9 mouse cellular contexts compared by ENCODE assay signal in the genomic region with DNA sequence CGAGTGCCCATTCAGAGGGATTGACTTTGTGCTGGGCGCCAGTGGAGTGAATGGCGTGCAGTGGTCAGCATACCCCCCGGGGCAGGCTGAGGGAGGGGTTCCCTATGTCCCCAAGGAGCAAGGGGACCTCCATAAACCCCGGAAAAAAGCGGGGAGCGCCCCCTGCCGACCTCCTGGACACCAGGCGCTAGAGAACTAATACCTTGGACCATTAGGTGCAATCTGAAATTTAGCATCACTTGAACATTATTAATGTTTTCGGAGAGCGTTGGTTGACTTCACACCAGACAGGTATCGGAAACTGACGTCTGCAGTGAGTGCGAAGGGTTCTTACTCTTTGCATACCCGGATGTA. TPM values are rescaled to one million over a fixed set of nuclear protein-coding genes. Genes with fewer than 3 reads are reported as not detected.
DNase-seq lines count a peak whose midpoint lies in the region; ATAC-seq and TF ChIP-seq lines count a peak whose summit lies in the region.
"Had no signal": no experiment of that assay in that cellular context is flagged by ENCODE, and none has a peak within 500 bp of the region (broad histone marks: within the 10 kb centered on the region; RNA-seq: fewer than 3 reads in every experiment).

No protein-coding gene starts in this region.

- no peaks in the 10 kb centered on the region for H3K9me3 ChIP-seq in midbrain, embryonic 11.5 days (ENCODE audit: control insufficient read depth, low read length)
- no peaks in the 10 kb centered on the region for H3K9me3 ChIP-seq in midbrain, embryonic 14.5 days (ENCODE audit: control insufficient read depth, low read length)
- H3K9me3 ChIP-seq in liver, postnatal 0 days (ENCODE audit: low read length), result no peaks in the 10 kb centered on the region

- no peaks in the 10 kb centered on the region for H3K36me3 ChIP-seq in midbrain, embryonic 11.5 days (ENCODE audit: control insufficient read depth, insufficient read depth, low read length)
- H3K36me3 ChIP-seq in midbrain, embryonic 14.5 days (ENCODE audit: control insufficient read depth, insufficient read depth, low read length), result no peaks in the 10 kb centered on the region
- H3K36me3 ChIP-seq in liver, postnatal 0 days (replicated peaks; ENCODE audit: insufficient read depth, low read length), result no peaks in the 10 kb centered on the region

- H3K4me1 ChIP-seq in cerebellum, adult 2 months (ENCODE audit: control insufficient read depth, insufficient read depth, low read length), result no peaks in the 10 kb centered on the region
- peaks cover 12% of the 10 kb centered on the region for H3K4me1 ChIP-seq in midbrain, embryonic 11.5 days (ENCODE audit: control insufficient read depth, insufficient read depth, low read length)
- peaks cover 8% of the 10 kb centered on the region; the same call in 1 of the 2 replicates for H3K4me1 ChIP-seq in midbrain, embryonic 14.5 days (ENCODE audit: control insufficient read depth, insufficient read depth, low read length)
- peaks cover 6% of the 10 kb centered on the region; the same call in 1 of the 2 replicates for H3K4me1 ChIP-seq in liver, postnatal 0 days (ENCODE audit: insufficient read depth)

- H3K27me3 ChIP-seq in cerebellum, adult 2 months (ENCODE audit: control insufficient read depth, insufficient read depth, low read length), result no peaks in the 10 kb centered on the region
- H3K27me3 ChIP-seq in midbrain, embryonic 11.5 days (ENCODE audit: control insufficient read depth, insufficient read depth, low read length), result no peaks in the 10 kb centered on the region
- H3K27me3 ChIP-seq in midbrain, embryonic 14.5 days (ENCODE audit: control insufficient read depth, insufficient read depth, low read length), result no peaks in the 10 kb centered on the region
- H3K27me3 ChIP-seq in liver, postnatal 0 days (ENCODE audit: insufficient read depth, low read length), result no peaks in the 10 kb centered on the region

- ATAC-seq in midbrain, embryonic 11.5 days (ENCODE audit: low FRiP score), result 0 out of 2 replicates have a peak, but pooled peaks have one; percentile 52
- no peak for ATAC-seq in midbrain, embryonic 14.5 days (ENCODE audit: low FRiP score, low TSS enrichment)
- ATAC-seq in liver, postnatal 0 days, result no peak

- H3K4me3 ChIP-seq in cerebellum, adult 2 months (replicated peaks; ENCODE audit: insufficient read depth, low read depth, low read length), result no peak overlapping the region
- H3K4me3 ChIP-seq in midbrain, embryonic 11.5 days (ENCODE audit: low read depth, low read length), result no peak overlapping the region
- no peak overlapping the region for H3K4me3 ChIP-seq in midbrain, embryonic 14.5 days (replicated peaks; ENCODE audit: low read depth, low read length)
- H3K4me3 ChIP-seq in liver, postnatal 0 days (ENCODE audit: low read depth, low read length), result no peak overlapping the region

- TF ChIP-seq CTCF in cerebellum, adult 2 months (IDR thresholded peaks at IDR 0.05; ENCODE audit: borderline replicate concordance, insufficient read depth, low read depth, low read length), result peak; percentile 21; the same call in 1 of the 2 replicates
- peak; percentile 59 for TF ChIP-seq CTCF in liver, postnatal 0 days (IDR thresholded peaks at IDR 0.05; ENCODE audit: low read depth)

- TF ChIP-seq EP300 in liver, postnatal 0 days (IDR thresholded peaks at IDR 0.05; ENCODE audit: low read depth), result no peak

- no peak overlapping the region for H3K9ac ChIP-seq in midbrain, embryonic 11.5 days (ENCODE audit: low read length)
- no peak overlapping the region for H3K9ac ChIP-seq in midbrain, embryonic 14.5 days (replicated peaks; ENCODE audit: low read length)
- no peak overlapping the region for H3K9ac ChIP-seq in liver, postnatal 0 days (replicated peaks)

- no peak overlapping the region for H3K27ac ChIP-seq in cerebellum, adult 2 months (ENCODE audit: insufficient read depth, low read length)
- H3K27ac ChIP-seq in midbrain, embryonic 11.5 days (ENCODE audit: low read depth, low read length), result no peak overlapping the region
- no peak overlapping the region for H3K27ac ChIP-seq in midbrain, embryonic 14.5 days (replicated peaks; ENCODE audit: low read depth, low read length)
- no peak overlapping the region for H3K27ac ChIP-seq in liver, postnatal 0 days (ENCODE audit: low read depth)

- 31% methylated on average over 15 of the region's 15 CpGs for WGBS in cerebellum, adult 2 months
- 21% methylated on average over 15 of the region's 15 CpGs for WGBS in midbrain, embryonic 11.5 days
- 22% methylated on average over 15 of the region's 15 CpGs for WGBS in midbrain, embryonic 14.5 days
- 25% methylated on average over 15 of the region's 15 CpGs for WGBS in liver, postnatal 0 days (ENCODE audit: insufficient replicate concordance)

- no peak for DNase-seq in cerebellum, adult 2 months
- DNase-seq in cerebellum, adult 11-12 months, result no peak
- peak; percentile 84 for DNase-seq in midbrain, embryonic 11.5 days (ENCODE audit: low spot score, missing footprints)
- DNase-seq in midbrain, embryonic 14.5 days, result no peak
- peak; percentile 29 to 34 for DNase-seq in heart, postnatal 14 days
- peak; percentile 59 for DNase-seq in liver, postnatal 0 days
- no peak for DNase-seq in frontal cortex, postnatal 25 days (ENCODE audit: low spot score in 2 of 2)
- DNase-seq in cerebellum, adult 11 months, result no peak

- TF ChIP-seq POLR2A in cerebellum, adult 2 months (IDR thresholded peaks at IDR 0.05; ENCODE audit: borderline replicate concordance, insufficient read depth, low read length), result no peak

- H3K4me2 ChIP-seq in midbrain, embryonic 11.5 days, result no peak overlapping the region; the same call in 1 of the 2 replicates
- H3K4me2 ChIP-seq in midbrain, embryonic 14.5 days (ENCODE audit: low read length), result no peak overlapping the region
- H3K4me2 ChIP-seq in liver, postnatal 0 days (ENCODE audit: low read depth, low read length), result no peak overlapping the region

- intact Hi-C loops in heart, postnatal 14 days (cut with DNase I), result no loop called here

RNA-seq across cellular contexts. Expression of a gene that starts 11.1 kb away (rescaled TPM):
- 1.0 and 1.3 TPM in 2 replicates for polyA plus RNA-seq in cerebellum, adult 2 months (2012; rRNA removed)
- polyA plus RNA-seq in midbrain, embryonic 11.5 days (2014; fragmentation: Nextera tagmentation; extraction: Ambion mirVana), result 2.0 and 2.5 TPM in 2 replicates
- polyA plus RNA-seq in midbrain, embryonic 14.5 days (2014; fragmentation: Nextera tagmentation; extraction: Ambion mirVana), result 5.9 and 7.0 TPM in 2 replicates
- total RNA-seq in heart, postnatal 14 days (2021), result under 1 TPM; 0.54 to 0.57 TPM
- 0.46 and 1.0 TPM in 2 replicates for polyA plus RNA-seq in liver, postnatal 0 days (2015; fragmentation: Nextera tagmentation; extraction: Ambion mirVana)
- polyA plus RNA-seq: C2C12 had no signal

RNA-seq across cellular contexts. Expression of a gene that starts 45.5 kb away (rescaled TPM):
- 105 and 134 TPM in 2 replicates for polyA plus RNA-seq in cerebellum, adult 2 months (2012; rRNA removed)
- 339 and 375 TPM in 2 replicates for polyA plus RNA-seq in midbrain, embryonic 11.5 days (2014; fragmentation: Nextera tagmentation; extraction: Ambion mirVana)
- 153 and 154 TPM in 2 replicates for polyA plus RNA-seq in midbrain, embryonic 14.5 days (2014; fragmentation: Nextera tagmentation; extraction: Ambion mirVana)
- 100 to 1,000 TPM; 122 to 125 TPM for total RNA-seq in heart, postnatal 14 days (2021)
- 169 and 175 TPM in 2 replicates for polyA plus RNA-seq in liver, postnatal 0 days (2015; fragmentation: Nextera tagmentation; extraction: Ambion mirVana)

Comparison
In these comparisons a context has a peak if more than half of its experiments do, and no peak if none do; other contexts are left out.
1. DNase-seq: peak in midbrain, embryonic 11.5 days (single experiment), heart, postnatal 14 days (2 of 2) and liver, postnatal 0 days (single experiment); none in cerebellum, adult 2 months (0 of 2), cerebellum, adult 11-12 months (single experiment), midbrain, embryonic 14.5 days (single experiment), frontal cortex, postnatal 25 days (0 of 2) and cerebellum, adult 11 months (single experiment).